Mouse (Mus musculus): Measurements from ENCODE around the gene Hectd1.

Gene Hectd1

DNA sequence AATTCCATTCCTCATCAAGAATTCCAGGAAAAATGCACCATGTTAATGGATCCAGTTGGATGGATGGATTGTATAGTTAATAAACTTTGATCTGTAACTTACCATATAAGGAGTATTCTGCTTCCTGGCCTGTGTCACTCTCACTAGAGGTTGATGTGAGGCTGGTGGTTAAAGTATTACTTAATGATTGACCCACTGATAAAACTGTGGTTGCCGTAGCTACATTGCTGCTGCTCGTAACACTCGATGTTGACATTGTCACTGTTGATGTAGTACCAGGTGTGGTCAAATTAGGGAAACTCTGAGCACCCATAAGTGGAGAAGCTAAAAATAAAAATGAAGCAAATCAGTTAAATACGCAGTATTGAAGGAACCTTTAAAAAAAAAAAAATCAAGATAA is 61.9 kb downstream of the Hectd1 start:
- DNase-seq = no peak

DNA sequence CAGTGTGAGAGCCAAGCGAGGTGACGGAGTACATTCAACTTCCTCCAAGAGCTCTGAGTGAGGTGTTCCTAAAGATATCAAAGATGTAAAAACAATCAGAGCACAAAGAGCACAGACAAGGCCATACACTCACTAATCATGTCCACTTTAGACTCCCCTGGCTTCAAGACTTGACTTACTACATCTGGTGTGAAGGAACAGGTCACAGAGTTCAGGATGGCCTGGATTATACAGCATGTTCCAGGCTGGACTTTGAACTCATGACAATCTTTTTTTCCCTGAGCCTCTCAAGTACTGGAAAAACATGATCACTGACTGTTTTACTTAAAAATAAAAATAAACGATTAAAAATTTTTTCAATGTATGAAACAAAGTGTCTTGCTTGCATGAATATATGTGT is 70.0 kb downstream of the Hectd1 start:
- peak; percentile 55 for DNase-seq

DNA sequence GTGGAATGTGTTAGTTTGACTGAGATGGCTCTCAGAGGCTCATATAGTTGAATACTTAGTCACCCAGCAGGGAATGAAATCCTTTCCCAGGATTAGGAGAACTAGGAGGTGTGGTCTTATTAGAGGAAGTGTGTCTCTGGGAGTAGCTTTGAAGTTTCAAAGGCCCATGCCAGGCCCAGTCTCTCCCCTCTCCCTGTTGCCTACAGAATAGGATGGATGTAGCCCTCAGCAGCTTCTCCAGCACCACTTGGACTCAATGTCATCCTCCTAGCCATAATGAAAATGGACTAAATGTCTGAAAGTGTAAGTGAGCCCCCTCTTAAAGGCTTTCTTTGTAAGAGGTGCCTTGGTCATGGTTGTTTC is 72.8 kb downstream of the Hectd1 start:
- DNase-seq = no peak

DNA sequence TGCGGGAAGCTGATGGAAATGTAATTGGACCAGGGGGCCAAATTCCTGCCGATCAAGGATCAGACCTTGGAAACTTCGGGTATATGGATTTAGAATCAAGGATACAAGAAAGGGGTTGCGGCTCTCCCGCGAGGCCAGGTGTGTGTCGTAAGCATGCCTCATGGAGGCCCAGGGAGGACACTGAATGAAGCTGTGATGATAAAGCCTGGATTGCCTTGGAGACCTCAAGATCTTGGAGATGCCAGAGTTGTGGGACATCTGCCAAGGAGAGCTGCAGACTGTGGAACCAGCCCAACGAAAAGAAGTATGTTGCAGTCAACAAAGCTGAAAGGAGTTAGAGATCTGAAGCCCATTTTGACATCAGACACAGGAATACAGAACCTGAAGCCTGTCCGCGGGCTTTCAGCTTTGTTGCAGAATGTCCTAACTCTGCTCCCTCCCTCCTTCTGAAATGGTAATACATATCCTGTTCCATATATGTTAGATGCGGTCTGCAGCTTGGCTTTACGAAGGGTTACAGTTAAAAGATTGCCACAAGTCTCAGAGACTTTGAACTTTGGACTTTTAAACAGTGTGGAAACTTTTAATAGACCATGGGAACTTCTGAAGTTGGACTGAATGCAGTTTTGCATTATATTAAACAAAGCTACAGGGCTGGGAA is 73.3 kb downstream of the Hectd1 start:
- DNase-seq = no peak

DNA sequence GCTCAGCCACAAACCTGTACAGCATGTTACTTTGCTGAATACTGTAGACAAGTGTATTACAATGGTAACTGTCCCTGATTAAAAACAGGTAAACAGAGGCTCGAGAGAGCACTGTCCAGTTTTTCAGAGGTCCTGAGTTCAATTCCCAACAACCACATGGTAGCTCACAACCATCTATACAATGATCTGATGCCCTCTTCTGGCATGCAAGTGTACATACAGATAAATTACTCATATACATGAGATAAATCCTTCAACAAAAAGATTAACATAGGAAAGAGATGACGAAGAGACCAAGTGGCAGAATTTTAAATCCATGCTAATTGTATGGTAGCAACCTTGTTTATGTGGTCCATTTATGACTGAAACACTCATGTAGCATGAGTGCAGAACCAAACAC is 82.0 kb downstream of the Hectd1 start:
- DNase-seq = no peak

DNA sequence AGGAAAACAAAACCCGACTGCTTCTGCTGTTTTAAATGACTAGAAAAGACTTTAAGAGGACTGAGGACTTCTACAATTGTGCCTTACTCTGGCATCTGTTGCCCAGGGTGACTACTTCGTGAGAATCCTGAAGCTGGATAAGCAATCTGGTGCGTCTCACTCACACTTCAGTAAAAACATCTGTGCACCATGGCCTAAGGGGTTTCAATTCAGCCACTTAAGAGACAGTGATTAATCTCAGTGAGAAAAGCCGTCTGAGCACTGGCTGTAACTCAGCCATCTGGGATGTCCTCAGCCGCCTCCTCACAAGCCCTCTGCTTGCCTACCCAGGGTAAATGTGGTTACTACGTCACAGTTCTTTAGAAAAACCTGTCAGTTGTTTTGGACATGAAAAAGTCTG is 84.4 kb downstream of the Hectd1 start:
- no peak for DNase-seq

DNA sequence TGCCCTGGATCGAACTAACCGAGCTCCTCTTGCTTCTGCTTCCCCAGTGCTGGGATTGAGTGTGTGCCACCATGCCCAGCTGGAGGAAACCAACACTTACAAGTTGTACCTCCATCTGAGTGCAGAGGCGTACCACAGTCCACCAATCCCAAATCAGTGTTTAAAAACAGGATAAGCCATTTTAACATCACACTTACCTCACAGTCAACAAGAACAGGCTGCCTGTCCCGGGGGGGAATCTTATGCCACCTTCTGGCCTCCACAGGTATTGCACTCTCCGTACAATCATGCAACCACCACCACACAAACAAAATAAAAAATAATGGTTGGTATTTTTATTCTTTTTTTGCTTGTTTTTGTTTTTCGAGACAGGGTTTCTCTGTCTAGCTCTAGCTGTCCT is 87.6 kb downstream of the Hectd1 start:
- DNase-seq = peak; percentile 62

DNA sequence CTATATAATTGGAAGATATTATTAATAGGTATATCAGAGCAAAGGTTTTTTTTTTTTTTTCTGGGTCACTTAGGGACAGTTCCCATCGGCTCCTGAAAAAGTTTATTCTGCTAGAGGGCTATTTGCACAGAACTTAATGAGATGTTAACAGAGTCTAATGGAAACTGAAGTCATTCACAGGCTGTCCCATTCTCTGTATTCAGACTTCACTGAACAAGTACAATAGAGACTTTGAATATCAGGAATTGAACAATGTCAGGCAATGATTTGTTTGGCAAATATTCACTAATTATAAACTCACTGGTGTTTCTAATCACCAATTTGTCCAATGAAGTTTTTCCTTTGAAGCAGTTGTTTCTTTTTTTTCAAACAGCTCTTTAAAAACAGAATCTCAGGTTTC is 92.5 kb downstream of the Hectd1 start:
- DNase-seq = no peak

DNA sequence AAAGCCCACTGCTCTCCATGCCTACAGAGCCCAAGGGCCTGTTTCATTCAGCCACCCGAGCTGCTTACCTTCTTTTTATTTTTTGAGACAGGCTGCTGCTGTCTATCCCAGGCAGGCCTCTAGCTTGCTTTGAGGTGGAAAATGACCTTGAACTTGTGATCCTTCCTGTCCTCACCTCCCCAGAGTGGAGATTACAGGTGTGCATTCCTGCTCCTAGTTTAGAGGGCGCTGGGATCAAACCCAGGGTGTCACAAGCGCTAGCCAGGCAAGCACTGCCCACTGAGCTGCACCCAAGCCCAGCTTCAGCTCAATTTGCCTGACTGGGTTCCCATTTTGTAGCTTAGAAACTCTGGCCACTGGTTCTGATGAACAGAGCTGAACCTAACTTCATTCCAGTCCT is 93.0 kb downstream of the Hectd1 start:
- DNase-seq = no peak

DNA sequence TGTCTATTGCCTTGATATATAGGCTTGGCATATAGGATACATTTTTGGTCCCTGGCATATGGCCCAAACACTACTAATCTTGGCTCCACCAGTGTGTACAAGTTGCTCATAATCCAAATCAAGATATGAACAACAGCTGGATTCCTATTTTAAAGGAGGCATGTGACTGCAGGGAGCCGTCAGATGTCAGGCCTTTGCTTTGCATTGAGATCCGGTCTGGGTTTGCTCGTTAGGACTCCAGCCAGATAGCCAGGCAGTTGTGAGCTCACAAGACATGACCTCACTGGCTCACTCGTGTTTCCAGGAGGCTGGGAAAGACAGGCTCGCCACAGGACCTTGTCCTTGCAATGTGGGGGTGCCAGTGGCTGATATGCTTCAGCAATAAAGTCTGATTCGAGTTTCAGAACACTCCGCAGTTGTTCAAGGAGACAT is 93.5 kb downstream of the Hectd1 start:
- no peak for DNase-seq

DNA sequence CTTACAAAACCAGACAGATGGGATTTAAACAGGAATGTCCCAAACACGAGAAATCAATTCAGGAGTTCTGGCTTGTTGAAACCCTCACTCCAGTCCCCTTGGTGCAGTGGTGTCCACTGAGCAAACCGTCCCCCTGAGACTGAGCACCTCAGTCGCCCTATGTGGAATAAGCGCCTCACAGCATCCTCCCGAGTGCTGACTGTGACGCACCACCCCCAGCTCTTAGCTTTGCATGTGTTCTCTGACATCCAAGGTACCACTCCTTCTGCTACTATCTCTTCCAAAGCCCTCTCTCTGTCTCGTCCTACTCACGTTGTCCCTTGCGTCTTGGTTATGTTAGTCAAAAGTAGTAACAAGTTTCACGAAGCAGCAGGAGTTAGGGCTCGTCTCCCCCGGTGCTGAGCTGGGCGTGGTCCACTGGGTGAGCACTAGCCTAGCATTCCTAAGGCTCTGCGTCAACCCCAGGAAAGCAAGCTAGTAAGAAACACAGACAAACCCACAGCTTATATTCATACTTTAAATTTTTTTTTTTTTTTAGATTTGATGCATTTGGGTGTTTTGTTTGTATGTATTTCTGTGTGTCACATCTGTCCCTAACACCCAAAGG is 94.6 kb downstream of the Hectd1 start:
- DNase-seq = no peak

DNA sequence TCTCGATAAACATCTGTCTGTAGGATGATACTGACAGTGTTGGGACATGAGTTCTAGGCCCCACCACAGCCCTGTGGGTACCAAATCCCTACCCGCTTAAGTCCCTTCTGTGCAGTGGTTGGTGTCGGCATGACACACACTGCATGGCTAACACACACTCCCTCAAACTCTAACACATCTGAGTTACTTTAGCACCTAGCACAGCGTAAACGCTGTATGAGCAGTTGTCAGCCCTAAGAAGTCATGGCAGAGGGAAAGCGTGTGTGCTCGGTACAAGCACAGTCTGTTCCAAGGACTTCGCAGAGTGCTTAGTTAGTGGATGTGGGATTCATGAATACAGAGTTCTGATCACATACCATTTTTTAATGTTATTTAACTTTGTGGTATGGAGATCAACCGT is 99.5 kb downstream of the Hectd1 start:
- no peak for DNase-seq

DNA sequence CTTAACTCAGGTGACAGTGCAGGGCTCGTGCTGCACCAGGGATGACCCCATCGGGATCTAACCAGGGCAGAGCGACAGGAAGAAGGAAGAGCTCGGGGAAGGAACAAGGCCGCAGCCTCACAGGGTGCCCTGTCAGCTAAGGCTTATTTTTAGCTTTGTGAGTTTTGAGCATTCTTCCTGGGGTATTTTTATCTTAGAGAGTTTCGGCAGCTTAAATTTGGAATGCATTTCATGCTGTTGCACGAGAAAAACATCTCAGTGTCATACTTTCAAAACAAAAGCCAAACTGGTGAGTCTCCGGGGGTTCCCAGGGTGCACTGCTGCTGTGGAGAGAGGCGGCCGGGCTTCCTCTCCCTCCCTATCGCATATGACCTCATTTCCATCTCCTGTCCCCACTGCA is 100.3 kb downstream of the Hectd1 start:
- peak; percentile 53 for DNase-seq

DNA sequence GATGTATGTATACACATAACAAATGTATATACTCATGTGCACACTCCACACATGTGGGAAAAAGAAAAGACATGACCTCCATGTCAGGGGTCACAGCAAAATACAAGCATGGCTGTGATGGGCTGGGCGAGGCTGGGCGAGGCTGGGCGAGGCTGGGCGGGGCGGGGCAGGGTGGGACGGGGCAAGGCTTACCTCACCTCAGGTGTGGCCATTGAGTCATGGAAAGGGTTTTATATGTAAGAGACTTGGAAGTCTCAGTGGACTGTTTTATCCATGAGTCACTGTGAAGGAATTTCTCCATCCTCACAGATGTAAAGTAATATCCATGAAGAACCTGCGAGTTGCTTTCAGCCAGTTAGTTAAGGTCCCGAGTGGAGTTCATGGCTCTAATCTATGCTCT is 107.5 kb downstream of the Hectd1 start:
- no peak for DNase-seq

DNA sequence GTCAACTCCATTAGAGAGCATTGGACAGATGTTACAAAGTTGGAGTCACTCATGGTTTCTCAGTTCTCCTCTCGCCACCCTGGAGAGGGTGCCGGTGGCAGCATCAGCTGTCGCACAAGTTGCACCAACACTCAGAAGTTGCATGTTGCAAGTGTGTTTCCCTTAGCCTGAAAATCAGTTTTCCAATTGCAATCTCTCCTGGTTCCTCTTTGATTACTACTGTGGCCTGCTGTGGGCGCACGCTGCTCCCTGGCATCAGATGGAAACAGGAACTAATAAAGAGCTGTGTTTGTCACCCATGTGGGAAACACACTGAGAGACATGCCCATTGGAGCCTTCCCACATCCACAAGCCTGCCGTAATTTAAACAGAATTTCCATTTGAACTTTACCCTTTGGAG is 110.7 kb downstream of the Hectd1 start:
- no peak for DNase-seq

DNA sequence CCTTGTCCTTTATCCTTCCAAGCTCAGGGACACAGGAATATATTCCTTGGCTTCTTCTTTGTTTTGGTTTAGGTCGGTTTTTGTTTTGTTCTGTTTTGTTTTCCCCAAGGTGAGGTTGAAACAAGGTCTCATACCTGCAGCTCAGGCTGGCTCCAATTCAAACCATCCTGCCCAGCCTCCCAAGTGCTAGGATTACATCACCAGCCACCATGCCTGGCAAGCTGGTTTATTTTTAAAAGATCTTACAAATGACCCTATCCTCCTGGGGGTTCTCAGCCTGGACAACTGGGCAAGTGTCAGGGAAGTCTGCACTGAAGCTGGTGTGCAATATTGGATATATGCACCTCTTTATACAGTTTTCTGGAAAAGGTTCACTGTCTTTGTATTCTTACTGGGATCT is 116.7 kb downstream of the Hectd1 start:
- DNase-seq = peak; percentile 69

DNA sequence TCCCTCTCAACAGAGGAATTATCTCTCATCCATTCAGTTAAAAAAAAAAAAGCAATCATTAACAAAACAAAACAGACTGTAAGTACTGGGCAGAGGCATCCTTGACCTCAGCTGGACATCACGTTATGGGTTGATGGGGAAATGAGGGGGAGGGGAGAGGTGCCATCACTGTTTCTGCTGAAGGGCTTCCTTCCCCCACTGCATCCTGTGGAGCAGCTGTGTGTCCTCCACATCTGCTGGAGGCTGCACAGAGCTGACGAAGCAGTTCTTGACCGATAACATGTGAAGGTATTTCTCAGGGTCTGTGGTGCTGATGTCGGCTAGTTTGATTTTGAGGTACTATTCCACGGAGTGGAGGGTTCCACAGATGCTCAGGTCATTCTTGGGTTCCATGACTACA is 119.2 kb downstream of the Hectd1 start:
- no peak for DNase-seq

DNA sequence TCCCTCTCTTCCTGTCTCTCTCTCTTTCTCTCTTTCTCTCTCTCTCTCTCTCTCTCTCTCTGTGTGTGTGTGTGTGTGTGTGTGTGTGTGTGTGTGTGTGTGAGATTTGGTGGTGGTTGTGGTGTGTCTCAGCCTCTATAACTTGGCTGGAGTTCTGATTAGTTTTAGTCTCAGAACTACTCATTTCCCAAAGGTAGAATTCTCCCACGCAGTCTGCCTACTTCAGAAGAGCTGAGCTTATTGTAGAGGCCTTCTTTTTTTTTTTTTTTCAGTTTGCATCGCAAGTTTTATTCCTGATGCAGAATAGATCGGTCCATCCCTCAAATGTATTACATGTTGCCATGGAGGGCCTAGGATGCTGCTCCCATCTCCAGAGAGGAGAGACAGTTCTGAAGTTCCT is 119.6 kb downstream of the Hectd1 start:
- DNase-seq = no peak

DNA sequence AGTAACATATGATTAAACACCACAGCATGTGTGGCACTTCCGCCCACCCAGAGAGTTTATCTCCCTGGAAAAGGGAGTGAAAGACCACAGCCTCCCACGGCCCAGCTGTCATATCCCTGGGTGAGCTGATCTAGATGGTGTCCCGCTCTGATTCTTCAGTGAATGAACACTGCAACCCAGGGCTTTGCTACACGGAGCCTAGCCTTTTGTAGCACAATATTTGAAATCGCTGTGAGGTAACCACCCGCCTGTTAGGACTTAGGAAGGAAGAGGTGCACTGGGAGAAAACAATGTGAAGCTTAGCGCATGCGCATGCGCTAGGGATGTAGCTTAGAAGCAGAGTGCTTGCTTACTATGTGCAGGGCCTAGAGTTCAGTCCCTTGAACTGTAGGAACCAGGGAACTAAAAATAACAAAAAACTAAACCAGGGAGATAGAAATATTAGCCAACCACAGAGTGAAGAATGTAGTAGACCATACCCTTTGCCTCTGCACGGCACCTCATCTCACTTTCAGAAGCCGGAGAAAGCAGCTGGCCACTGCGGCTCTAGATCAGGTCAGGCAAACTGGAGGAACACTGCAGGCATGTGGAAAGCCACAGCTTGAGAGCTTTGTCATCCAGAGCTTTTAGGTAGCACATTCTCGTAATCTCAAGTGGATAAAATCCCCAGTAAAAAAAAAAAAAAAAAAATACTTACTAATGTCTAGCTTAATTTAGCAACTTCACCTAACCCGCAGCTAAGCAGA is 120.2 kb downstream of the Hectd1 start:
- DNase-seq = no peak

DNA sequence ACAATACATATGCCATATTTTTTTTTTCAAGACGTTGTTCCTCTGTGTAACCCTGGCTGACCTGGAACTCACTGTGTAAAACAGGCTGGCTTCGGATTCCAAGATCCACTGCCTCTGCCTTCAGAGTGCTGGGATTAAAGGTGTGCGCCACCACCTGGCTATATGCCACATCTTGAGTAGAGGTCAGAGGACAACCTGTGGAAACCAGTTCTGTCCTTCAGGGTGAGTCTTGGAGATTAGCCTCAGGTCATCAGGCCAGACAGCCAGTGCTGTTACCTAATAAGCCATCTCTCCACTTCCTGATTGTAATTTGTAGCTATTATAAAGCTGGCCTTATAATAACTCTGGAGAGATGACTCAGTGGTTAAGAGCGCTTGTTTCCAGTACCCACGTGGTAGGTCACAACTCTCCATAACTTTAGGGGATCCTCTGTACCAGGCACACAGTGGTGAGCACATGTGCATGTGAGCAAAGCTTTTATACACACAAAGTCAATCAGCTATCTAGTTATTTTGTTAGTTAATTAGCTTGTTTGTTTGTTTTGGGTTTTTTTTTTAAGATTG is 122.6 kb downstream of the Hectd1 start:
- DNase-seq = peak; percentile 86

DNA sequence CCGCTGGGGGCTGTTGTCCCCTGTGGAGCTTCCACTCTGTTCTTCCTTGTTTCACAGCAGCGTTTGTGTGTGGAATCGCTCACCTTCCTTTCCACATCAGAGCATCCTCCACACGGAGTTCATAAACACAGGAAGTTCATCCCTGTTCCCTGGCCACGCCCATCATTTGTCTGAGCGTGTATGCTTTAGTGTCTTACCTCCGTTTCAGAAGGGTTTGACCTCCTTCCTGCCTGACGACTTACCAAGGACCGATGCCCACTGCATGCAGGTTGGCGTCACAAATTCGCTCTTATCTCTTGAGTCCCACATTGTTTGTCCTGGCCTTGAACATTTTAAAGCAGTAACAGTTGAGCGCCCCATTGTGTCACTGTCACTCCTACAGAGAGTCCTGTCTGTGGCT is 123.6 kb downstream of the Hectd1 start:
- no peak for DNase-seq

DNA sequence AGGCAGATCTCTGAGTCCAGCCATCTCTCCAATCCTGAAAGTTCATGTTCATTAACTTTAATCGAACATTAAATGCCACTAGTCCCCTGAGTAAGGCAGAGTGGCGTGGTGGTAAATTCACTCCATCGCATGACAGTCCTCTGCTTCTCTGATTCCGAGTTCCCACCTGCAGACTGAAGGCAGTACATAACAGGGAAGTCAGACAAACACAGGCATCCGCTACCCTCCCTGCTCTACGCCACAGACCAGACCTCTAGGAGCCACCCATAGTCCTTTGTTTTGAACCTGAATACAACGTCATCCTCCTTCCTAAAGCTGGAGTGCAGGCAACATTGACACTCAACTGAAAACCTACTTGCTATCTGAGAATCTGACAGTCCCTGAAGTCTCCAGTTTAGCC is 124.8 kb downstream of the Hectd1 start:
- DNase-seq = no peak

DNA sequence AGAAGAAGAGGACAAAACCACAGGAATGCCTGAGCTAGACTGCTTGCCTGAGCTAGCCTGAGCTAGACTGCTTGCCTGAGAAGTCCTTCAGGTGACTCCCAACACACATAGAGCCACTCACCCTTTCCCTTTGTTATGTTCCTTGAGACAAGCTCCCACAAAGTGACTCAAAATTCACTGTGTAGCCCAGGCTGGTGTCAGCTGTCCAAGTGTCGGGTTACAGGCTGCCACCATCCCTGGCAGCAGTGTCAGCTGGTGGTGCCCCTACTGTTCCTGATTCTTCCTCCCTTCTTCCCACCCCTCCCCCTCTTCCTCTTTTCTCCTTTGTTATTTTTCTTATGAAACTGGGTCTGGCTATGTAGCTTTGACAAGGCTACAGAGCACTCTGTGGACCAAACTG is 125.5 kb downstream of the Hectd1 start:
- no peak for DNase-seq

DNA sequence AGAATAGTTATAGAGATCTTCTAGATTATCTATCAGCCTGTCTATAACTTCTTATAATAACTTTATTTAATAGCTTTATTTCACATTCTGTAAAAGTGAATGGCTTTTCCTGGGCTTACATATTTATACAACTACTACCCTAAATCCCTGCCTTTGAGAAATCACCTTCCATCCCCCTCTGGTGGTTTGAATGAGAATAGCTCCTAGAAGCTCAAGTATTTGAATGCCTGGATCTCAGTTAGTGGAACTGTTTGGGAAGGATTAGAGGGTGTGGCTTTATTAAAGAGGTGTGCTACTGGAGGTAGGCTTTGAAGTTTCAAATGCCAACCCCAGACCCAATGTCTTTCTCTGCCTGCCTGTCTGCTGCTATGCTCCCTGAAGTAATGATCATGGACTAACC is 127.6 kb downstream of the Hectd1 start:
- DNase-seq = no peak
